Mouse (Mus musculus): ENCODE measurements around the gene Tarbp2.

GRCm38 (mm10) chr15:102572081-102572480 is 54.1 kb downstream of the Tarbp2 start:
- no peak for TF ChIP-seq CHD2 (IDR thresholded peaks at IDR 0.05; ENCODE audit: low read depth, low read length)
- TF ChIP-seq MAFK (IDR thresholded peaks at IDR 0.05; ENCODE audit: insufficient read depth, low read depth, low read length), result no peak
- TF ChIP-seq HCFC1 (IDR thresholded peaks at IDR 0.05; ENCODE audit: borderline replicate concordance, insufficient read depth, low read length), result no peak
